Mouse (Mus musculus): Measurements from ENCODE around the gene Gm28048. TPM values are rescaled to one million over a fixed set of nuclear protein-coding genes. Genes with fewer than 3 reads are reported as not detected.
A peak's percentile ranks its signal among the peaks of the same experiment; 100 is the strongest.

Gene Gm28048
- polyA plus RNA-seq, 1 experiment, result 1.9 TPM

GRCm38 (mm10) chr11:22897127-22897526 lies 84.8 kb downstream of the Gm28048 start:
- Histone ChIP-seq H3K36me3 (ENCODE audit: control insufficient read depth, insufficient read depth) (no peaks in the 10 kb centered on the region), H3K4me2 (ENCODE audit: low read depth) (no peak overlapping the region), H3K4me3 (no peak overlapping the region), H3K79me2 (ENCODE audit: control insufficient read depth, insufficient read depth) (no peaks in the 10 kb centered on the region), H3K27me3 (ENCODE audit: control insufficient read depth, insufficient read depth, insufficient read length) (no peaks in the 10 kb centered on the region), H3ac (ENCODE audit: control insufficient read depth, insufficient read length) (no peak overlapping the region)
- TF ChIP-seq TCF12 (IDR thresholded peaks at IDR 0.05; ENCODE audit: insufficient read depth, poor library complexity, severe bottlenecking) (no peak), MYOG (IDR thresholded peaks at IDR 0.05; ENCODE audit: control insufficient read depth in 1 of 3, insufficient read depth in 1 of 3, insufficient read length in 2 of 3, low read depth in 2 of 3) (no peak), SRF (IDR thresholded peaks at IDR 0.05; ENCODE audit: control insufficient read depth, insufficient read length, low read depth) (no peak), USF1 (IDR thresholded peaks at IDR 0.05; ENCODE audit: low read depth) (no peak), CEBPB (IDR thresholded peaks at IDR 0.05; ENCODE audit: insufficient read depth, poor library complexity, severe bottlenecking) (no peak), TCF3 (IDR thresholded peaks at IDR 0.05; ENCODE audit: insufficient read length, low read depth) (no peak), MYOD1 (IDR thresholded peaks at IDR 0.05; ENCODE audit: control insufficient read depth in 1 of 3, insufficient read length in 2 of 3, low read depth in 2 of 3) (no peak), E2F4 (IDR thresholded peaks at IDR 0.05; ENCODE audit: insufficient read depth) (no peak), MAX (IDR thresholded peaks at IDR 0.05; ENCODE audit: low read depth) (no peak), POLR2A (IDR thresholded peaks at IDR 0.05; ENCODE audit: insufficient read length, low read depth) (no peak), REST (IDR thresholded peaks at IDR 0.05; ENCODE audit: insufficient read depth, insufficient read length) (no peak), POLR2AphosphoS2 (IDR thresholded peaks at IDR 0.05; ENCODE audit: insufficient read length, low read depth) (no peak)

- Histone ChIP-seq H3K36me3 (ENCODE audit: control insufficient read depth, insufficient read depth) (no peaks in the 10 kb centered on the region), H3K27me3 (ENCODE audit: control insufficient read depth, insufficient read depth, insufficient read length) (no peaks in the 10 kb centered on the region), H3K79me2 (ENCODE audit: control insufficient read depth, insufficient read depth) (no peaks in the 10 kb centered on the region), H3K4me2 (ENCODE audit: low read depth) (no peak overlapping the region), H3K4me3 (no peak overlapping the region), H3ac (ENCODE audit: control insufficient read depth, insufficient read length) (no peak overlapping the region)
- TF ChIP-seq USF1 (IDR thresholded peaks at IDR 0.05; ENCODE audit: low read depth) (no peak), MYOD1 (IDR thresholded peaks at IDR 0.05; ENCODE audit: control insufficient read depth in 1 of 3, insufficient read length in 2 of 3, low read depth in 2 of 3) (no peak), TCF12 (IDR thresholded peaks at IDR 0.05; ENCODE audit: insufficient read depth, poor library complexity, severe bottlenecking) (no peak), CEBPB (IDR thresholded peaks at IDR 0.05; ENCODE audit: insufficient read depth, poor library complexity, severe bottlenecking) (no peak), MYOG (IDR thresholded peaks at IDR 0.05; ENCODE audit: control insufficient read depth in 1 of 3, insufficient read depth in 1 of 3, insufficient read length in 2 of 3, low read depth in 2 of 3) (no peak), MAX (IDR thresholded peaks at IDR 0.05; ENCODE audit: low read depth) (no peak), REST (IDR thresholded peaks at IDR 0.05; ENCODE audit: insufficient read depth, insufficient read length) (no peak), E2F4 (IDR thresholded peaks at IDR 0.05; ENCODE audit: insufficient read depth) (no peak), POLR2AphosphoS2 (IDR thresholded peaks at IDR 0.05; ENCODE audit: insufficient read length, low read depth) (no peak), SRF (IDR thresholded peaks at IDR 0.05; ENCODE audit: control insufficient read depth, insufficient read length, low read depth) (no peak), TCF3 (IDR thresholded peaks at IDR 0.05; ENCODE audit: insufficient read length, low read depth) (no peak), POLR2A (IDR thresholded peaks at IDR 0.05; ENCODE audit: insufficient read length, low read depth) (no peak)
Measured at GRCm38 (mm10) chr11:22893075-22893474, 88.8 kb downstream of the Gm28048 start.

GRCm38 (mm10) chr11:22892466-22892865 lies 89.4 kb downstream of the Gm28048 start:
- Histone ChIP-seq H3ac (ENCODE audit: control insufficient read depth, insufficient read length) (no peak overlapping the region), H3K4me2 (ENCODE audit: low read depth) (no peak overlapping the region), H3K27me3 (ENCODE audit: control insufficient read depth, insufficient read depth, insufficient read length) (no peaks in the 10 kb centered on the region), H3K36me3 (ENCODE audit: control insufficient read depth, insufficient read depth) (no peaks in the 10 kb centered on the region), H3K4me3 (no peak overlapping the region), H3K79me2 (ENCODE audit: control insufficient read depth, insufficient read depth) (no peaks in the 10 kb centered on the region)
- TF ChIP-seq SRF (IDR thresholded peaks at IDR 0.05; ENCODE audit: control insufficient read depth, insufficient read length, low read depth) (no peak), MAX (IDR thresholded peaks at IDR 0.05; ENCODE audit: low read depth) (no peak), CEBPB (IDR thresholded peaks at IDR 0.05; ENCODE audit: insufficient read depth, poor library complexity, severe bottlenecking) (no peak), TCF3 (IDR thresholded peaks at IDR 0.05; ENCODE audit: insufficient read length, low read depth) (no peak), REST (IDR thresholded peaks at IDR 0.05; ENCODE audit: insufficient read depth, insufficient read length) (no peak), MYOD1 (IDR thresholded peaks at IDR 0.05; ENCODE audit: control insufficient read depth in 1 of 3, insufficient read length in 2 of 3, low read depth in 2 of 3) (no peak)

DNA sequence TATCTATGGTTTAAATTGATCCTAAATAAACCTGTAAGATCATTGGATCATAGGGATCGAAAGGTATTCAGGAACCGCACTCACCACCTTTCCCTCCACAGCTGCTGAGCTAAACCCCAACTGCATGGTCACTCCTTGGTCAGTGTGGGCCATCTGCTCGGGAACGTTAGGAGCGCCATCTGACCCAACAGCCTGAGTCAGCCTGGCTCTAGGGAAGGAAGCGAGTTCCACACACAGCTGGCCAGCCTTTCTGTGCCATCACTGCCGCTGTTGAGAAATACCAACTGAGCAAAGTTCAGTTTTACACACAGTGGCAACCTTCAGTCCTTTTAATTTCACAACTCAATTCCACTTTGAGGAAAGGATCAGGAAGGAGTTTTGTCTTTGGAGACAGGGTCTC lies 90.0 kb downstream of the Gm28048 start:
- H3K4me3 ChIP-seq, result no peak overlapping the region
- no peaks in the 10 kb centered on the region for H3K79me2 ChIP-seq (ENCODE audit: control insufficient read depth, insufficient read depth)
- no peak for TF ChIP-seq TCF12 (IDR thresholded peaks at IDR 0.05; ENCODE audit: insufficient read depth, poor library complexity, severe bottlenecking)
- TF ChIP-seq MYOD1 (IDR thresholded peaks at IDR 0.05; ENCODE audit: control insufficient read depth in 1 of 3, insufficient read length in 2 of 3, low read depth in 2 of 3), result peak in 2 of 3 experiments; percentile 58 to 65
- TF ChIP-seq MYOG (IDR thresholded peaks at IDR 0.05; ENCODE audit: control insufficient read depth in 1 of 3, insufficient read depth in 1 of 3, insufficient read length in 2 of 3, low read depth in 2 of 3), result peak in 2 of 3 experiments; percentile 40 to 86
- TF ChIP-seq POLR2AphosphoS2 (IDR thresholded peaks at IDR 0.05; ENCODE audit: insufficient read length, low read depth), result no peak
- peak; percentile 17 for TF ChIP-seq TCF3 (IDR thresholded peaks at IDR 0.05; ENCODE audit: insufficient read length, low read depth)
- no peak for TF ChIP-seq POLR2A (IDR thresholded peaks at IDR 0.05; ENCODE audit: insufficient read length, low read depth)
- TF ChIP-seq MAX (IDR thresholded peaks at IDR 0.05; ENCODE audit: low read depth), result no peak
- TF ChIP-seq CEBPB (IDR thresholded peaks at IDR 0.05; ENCODE audit: insufficient read depth, poor library complexity, severe bottlenecking), result 0 out of 2 replicates have a peak, but pooled peaks have one; percentile 64
- no peak for TF ChIP-seq SRF (IDR thresholded peaks at IDR 0.05; ENCODE audit: control insufficient read depth, insufficient read length, low read depth)
- TF ChIP-seq E2F4 (IDR thresholded peaks at IDR 0.05; ENCODE audit: insufficient read depth), result no peak
- no peak for TF ChIP-seq USF1 (IDR thresholded peaks at IDR 0.05; ENCODE audit: low read depth)
- no peak for TF ChIP-seq REST (IDR thresholded peaks at IDR 0.05; ENCODE audit: insufficient read depth, insufficient read length)
- no peaks in the 10 kb centered on the region for H3K36me3 ChIP-seq (ENCODE audit: control insufficient read depth, insufficient read depth)
- H3K27me3 ChIP-seq (ENCODE audit: control insufficient read depth, insufficient read depth, insufficient read length), result no peaks in the 10 kb centered on the region
- H3K4me2 ChIP-seq (ENCODE audit: low read depth), result peak overlapping the region; percentile 45
- no peak overlapping the region for H3ac ChIP-seq (ENCODE audit: control insufficient read depth, insufficient read length)
